Mouse (Mus musculus) B cell, adult 67 days (primary cell): ENCODE measurements around the gene Shank1. TPM values are rescaled to one million over a fixed set of nuclear protein-coding genes. Genes with fewer than 3 reads are reported as not detected.

Source experiments
- total RNA-seq, 2 experiments: library from RNA; stranded (reverse); gene quantifications; 4 replicates each; pipeline ENCODE4 v1.2.4; 2023

The Shank1 gene
- 10 to 100 TPM; 38.5 to 52.4 TPM for total RNA-seq

GRCm38 (mm10) chr7:44309475-44310284, at the start of gene Shank1:
Gene Shank1 (plus strand): TSS chr7:44310253.

GRCm38 (mm10) chr7:44261147-44261546, 48.9 kb upstream of the Shank1 start, which contains the start of gene Gm15517:
Gene Gm15517 (plus strand): TSS chr7:44261447.

GRCm38 (mm10) chr7:44306516-44307240, 3.4 kb upstream of the Shank1 start, which contains the start of gene Clec11a:
Gene Clec11a (minus strand): TSS chr7:44306902.

GRCm38 (mm10) chr7:44383980-44384715, 74.1 kb downstream of the Shank1 start, which contains the start of gene Syt3:
Gene Syt3 (plus strand): TSS chr7:44384102.

GRCm38 (mm10) chr7:44385720-44386119, 75.7 kb downstream of the Shank1 start, which contains the start of gene 1700008O03Rik:
Gene 1700008O03Rik (minus strand): TSS chr7:44385820.

Other genes starting within 250 kb of the Shank1 start
- not detected for gene Klk1b21, start 207.9 kb upstream of the Shank1 start, total RNA-seq
- gene Klk1b22, start 197.6 kb upstream of the Shank1 start, total RNA-seq = not detected
- not detected for gene Klk1b16, start 173.5 kb upstream of the Shank1 start, total RNA-seq
- not detected for gene Klk1b24, start 122.0 kb upstream of the Shank1 start, total RNA-seq
- gene Klk1b3, start 112.1 kb upstream of the Shank1 start, total RNA-seq = not detected
- not detected for gene Klk1b4, start 102.8 kb upstream of the Shank1 start, total RNA-seq
- gene Klk1b5, start 94.3 kb upstream of the Shank1 start, total RNA-seq = not detected
- gene Klk1, start 84.9 kb upstream of the Shank1 start, total RNA-seq = not detected
- not detected for gene Gm36864, start 74.1 kb upstream of the Shank1 start, total RNA-seq
- 1 to 10 TPM; 1.8 to 2.2 TPM for gene 1700028J19Rik, start 63.6 kb upstream of the Shank1 start, total RNA-seq
- 100 to 1,000 TPM; 154 to 171 TPM for gene 2410002F23Rik, start 63.5 kb upstream of the Shank1 start, total RNA-seq
- not detected for gene Acp4, start 52.9 kb upstream of the Shank1 start, total RNA-seq
- gene Gm15517, start 48.8 kb upstream of the Shank1 start, total RNA-seq = not detected
- 1 to 10 TPM; 1.2 to 1.7 TPM for gene Clec11a, start 3.4 kb upstream of the Shank1 start, total RNA-seq
- not detected for gene Syt3, start 73.8 kb downstream of the Shank1 start, total RNA-seq
- gene 1700008O03Rik, start 75.6 kb downstream of the Shank1 start, total RNA-seq = 1 to 10 TPM in 1 of 2 experiments, not detected in 1; 1.1 TPM
- not detected for gene Lrrc4b, start 118.8 kb downstream of the Shank1 start, total RNA-seq
- not detected for gene Aspdh, start 155.1 kb downstream of the Shank1 start, total RNA-seq
- 10 to 100 TPM; 57.1 to 67.4 TPM for gene Josd2, start 157.7 kb downstream of the Shank1 start, total RNA-seq
- 10 to 100 TPM; 76.4 to 79.9 TPM for gene Emc10, start 186.3 kb downstream of the Shank1 start, total RNA-seq
- 10 to 100 TPM; 12.0 to 15.5 TPM for gene Fam71e1, start 186.3 kb downstream of the Shank1 start, total RNA-seq
- 10 to 100 TPM; 15.7 to 18.1 TPM for gene Mybpc2, start 214.4 kb downstream of the Shank1 start, total RNA-seq
- gene Spib, start 221.8 kb downstream of the Shank1 start, total RNA-seq = 100 to 1,000 TPM; 478 to 556 TPM
- gene Pold1, start 238.6 kb downstream of the Shank1 start, total RNA-seq = 100 to 1,000 TPM; 150 to 178 TPM
- 100 to 1,000 TPM; 388 to 398 TPM for gene Nr1h2, start 243.7 kb downstream of the Shank1 start, total RNA-seq